Mouse (Mus musculus) brain, embryonic 14.5 days (tissue): ENCODE results near the gene Casp3. TPM values are rescaled to one million over a fixed set of nuclear protein-coding genes. Genes with fewer than 3 reads are reported as not detected.

ENCODE experiments used
- DNase-seq: peaks from one replicate; pipeline ENCODE4 v3.0.0-alpha.2; 2011; ENCODE audit warnings: low read depth
- CTCF ChIP-seq: fragments of 200-500 bp; IDR thresholded peaks from 2 replicates; pipeline ENCODE4 v1.5.1; 2012; ENCODE audit warnings: inconsistent platforms, mild to moderate bottlenecking, moderate library complexity, borderline replicate concordance; ENCODE audit not compliant: insufficient read depth, insufficient read length; ENCODE audit errors: extremely low read depth
- POLR2A ChIP-seq: fragments of 200-500 bp; IDR thresholded peaks from 2 replicates; pipeline ENCODE4 v1.6.1; 2012; ENCODE audit warnings: mild to moderate bottlenecking, inconsistent platforms, borderline replicate concordance; ENCODE audit not compliant: poor library complexity, insufficient read depth, insufficient read length, severe bottlenecking; ENCODE audit errors: extremely low read depth
- polyA plus RNA-seq: library from polyadenylated mRNA; depleted of rRNA; stranded (reverse); fragments of >200 nt; gene quantifications from 2 replicates; pipeline ENCODE4 v1.2.3, GENCODE M21; 2012; rRNA removed

The Casp3 gene
- polyA plus RNA-seq, 1 experiment: 135 TPM

DNA sequence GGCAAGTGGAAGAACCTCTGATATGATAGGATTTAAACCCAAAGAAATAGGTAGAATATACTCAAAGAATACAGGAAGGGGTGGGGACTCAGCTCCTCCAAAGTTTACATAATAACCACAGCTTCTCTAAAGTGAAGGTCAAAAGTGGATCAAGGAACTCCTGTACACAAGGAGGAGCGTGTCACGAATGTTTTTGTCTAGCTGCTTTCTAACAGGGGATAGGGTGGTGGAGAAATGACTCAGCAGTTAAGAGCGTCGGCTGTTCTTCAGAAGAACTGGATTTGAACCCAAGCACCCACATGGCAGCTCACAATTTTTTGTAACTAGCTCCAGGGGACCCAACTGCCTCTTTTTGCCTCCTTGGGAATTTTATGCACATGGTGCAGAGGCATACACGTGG, 22.8 kb downstream of the Casp3 start:
- no peak for DNase-seq
- TF ChIP-seq CTCF: no peak
- TF ChIP-seq POLR2A: no peak

GRCm38 (mm10) chr8:46641272-46641671, 24.2 kb downstream of the Casp3 start:
- DNase-seq: no peak
- TF ChIP-seq POLR2A (no peak), CTCF (no peak)

- no peak for TF ChIP-seq CTCF
- no peak for TF ChIP-seq POLR2A
- no peak for DNase-seq
Observed at GRCm38 (mm10) chr8:46648421-46648820, 31.3 kb downstream of the Casp3 start.

- TF ChIP-seq CTCF (no peak), POLR2A (no peak)
- no peak for DNase-seq
Observed at GRCm38 (mm10) chr8:46651872-46652271, 34.8 kb downstream of the Casp3 start.

DNA sequence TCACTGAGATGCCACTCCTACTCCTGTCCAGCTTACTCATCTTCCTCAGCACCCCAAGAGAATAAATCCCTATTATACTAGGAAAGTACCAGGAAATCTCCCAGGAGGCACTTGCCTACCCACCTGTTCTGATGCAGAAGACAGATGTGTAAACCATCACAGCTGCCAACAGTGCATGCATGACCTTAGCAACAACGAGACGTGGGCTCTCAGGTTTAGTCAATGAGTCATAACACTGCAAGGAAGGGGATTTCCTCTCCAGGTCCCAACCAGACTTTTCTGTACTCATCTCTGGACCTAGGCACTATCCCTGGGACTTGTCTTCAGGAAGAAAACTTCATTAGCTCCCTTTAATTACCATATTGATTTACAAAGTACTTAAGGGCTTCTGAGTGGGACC, 38.8 kb downstream of the Casp3 start:
- no peak for DNase-seq
- TF ChIP-seq POLR2A (no peak), CTCF (no peak)

- TF ChIP-seq POLR2A (no peak), CTCF (peak; percentile 87)
- DNase-seq: peak; percentile 56
Observed at GRCm38 (mm10) chr8:46671496-46671895, 54.4 kb downstream of the Casp3 start.

GRCm38 (mm10) chr8:46680671-46681365, 63.7 kb downstream of the Casp3 start:
- TF ChIP-seq CTCF (no peak), POLR2A (no peak)
- DNase-seq: no peak

GRCm38 (mm10) chr8:46686664-46687336, 69.7 kb downstream of the Casp3 start:
- peak; percentile 43; the same call in 1 of the 2 replicates for TF ChIP-seq CTCF
- no peak for TF ChIP-seq POLR2A
- peak; percentile 97 for DNase-seq

Other genes starting within 250 kb of the Casp3 start
- 9.8 and 17.7 TPM in 2 replicates for gene Acsl1, start 146.3 kb upstream of the Casp3 start, polyA plus RNA-seq
- gene Cenpu, start 65.3 kb upstream of the Casp3 start, polyA plus RNA-seq: 4.0 and 7.1 TPM in 2 replicates
- 2.8 and 5.0 TPM in 2 replicates for gene Primpol, start 79 bp upstream of the Casp3 start, polyA plus RNA-seq
- 6.2 and 9.7 TPM in 2 replicates for gene Irf2, start 122.4 kb downstream of the Casp3 start, polyA plus RNA-seq